Mouse (Mus musculus) forebrain, embryonic 10.5 days (tissue): ENCODE data around the gene Arrdc5. TPM values are rescaled to one million over a fixed set of nuclear protein-coding genes. Genes with fewer than 3 reads are reported as not detected.
A peak's percentile ranks its signal among the peaks of the same experiment; 100 is the strongest.

Experiments used
- DNase-seq: peaks from one replicate; pipeline ENCODE4 v3.0.0-alpha.2; 2017; ENCODE audit warnings: low spot score; ENCODE audit errors: extremely low spot score
- H3K27ac ChIP-seq: fragments of 300-500 bp; sonication (generic); 2 replicates; pipeline ENCODE4 v1.5.1; 2016; ENCODE audit warnings: mild to moderate bottlenecking
- H3K27me3 ChIP-seq: fragments of 300-500 bp; sonication (generic); 2 replicates; pipeline ENCODE4 v1.6.1; 2016; ENCODE audit warnings: mild to moderate bottlenecking; ENCODE audit not compliant: poor library complexity, severe bottlenecking
- H3K36me3 ChIP-seq: fragments of 300-500 bp; sonication (generic); replicated peaks from 2 replicates; pipeline ENCODE4 v1.6.1; 2016; ENCODE audit warnings: mild to moderate bottlenecking, moderate library complexity
- H3K4me1 ChIP-seq: fragments of 300-500 bp; sonication (generic); 2 replicates; pipeline ENCODE4 v1.6.1; 2016
- H3K4me3 ChIP-seq: fragments of 300-500 bp; sonication (generic); 2 replicates; pipeline ENCODE4 v1.5.1; 2016; ENCODE audit warnings: mild to moderate bottlenecking, moderate library complexity
- H3K9me3 ChIP-seq: fragments of 300-500 bp; sonication (generic); 2 replicates; pipeline ENCODE4 v1.6.1; 2016; ENCODE audit warnings: mild to moderate bottlenecking, moderate library complexity
- WGBS: fragments of 180-500 bp; shearing (Covaris S2); methylation state at CpG from one replicate; pipeline ENCODE4 v1.1.7; 2016; 5-methylcytosine and 5-hydroxymethylcytosine counted together
- polyA plus RNA-seq: library from polyadenylated mRNA; unstranded; fragments of >200 nt; fragmentation: Nextera tagmentation; extraction: Ambion mirVana; gene quantifications from 2 replicates; pipeline ENCODE4 v1.2.1, GENCODE M21; 2016

The Arrdc5 gene
- polyA plus RNA-seq: not detected in 2 replicates

- no peak within 1 kb of the TSS for H3K27ac ChIP-seq
- peaks cover 5% of the 10 kb centered on the region for H3K36me3 ChIP-seq
- H3K4me3 ChIP-seq: no peak within 1 kb of the TSS
- H3K27me3 ChIP-seq: no peaks in the 10 kb centered on the region
- H3K4me1 ChIP-seq: peaks cover 24% of the 10 kb centered on the region
- no peak for DNase-seq
- H3K9me3 ChIP-seq: no peaks in the 10 kb centered on the region
- 94% methylated on average over 9 of the region's 9 CpGs for WGBS
Observed at GRCm38 (mm10) chr17:56300186-56300585, at the start of gene Arrdc5. Gene Arrdc5, minus strand, starts transcription at chr17:56300286.

GRCm38 (mm10) chr17:56348586-56348985 is 48.5 kb upstream of the Arrdc5 start:
- H3K4me1 ChIP-seq: peaks cover 19% of the 10 kb centered on the region
- 0 out of 2 replicates have a peak overlapping the region, but pooled peaks have one; percentile 25 for H3K27ac ChIP-seq
- no peak for DNase-seq
- H3K9me3 ChIP-seq: no peaks in the 10 kb centered on the region
- no peaks in the 10 kb centered on the region for H3K27me3 ChIP-seq
- peaks cover 43% of the 10 kb centered on the region for H3K36me3 ChIP-seq
- H3K4me3 ChIP-seq: no peak overlapping the region

DNA sequence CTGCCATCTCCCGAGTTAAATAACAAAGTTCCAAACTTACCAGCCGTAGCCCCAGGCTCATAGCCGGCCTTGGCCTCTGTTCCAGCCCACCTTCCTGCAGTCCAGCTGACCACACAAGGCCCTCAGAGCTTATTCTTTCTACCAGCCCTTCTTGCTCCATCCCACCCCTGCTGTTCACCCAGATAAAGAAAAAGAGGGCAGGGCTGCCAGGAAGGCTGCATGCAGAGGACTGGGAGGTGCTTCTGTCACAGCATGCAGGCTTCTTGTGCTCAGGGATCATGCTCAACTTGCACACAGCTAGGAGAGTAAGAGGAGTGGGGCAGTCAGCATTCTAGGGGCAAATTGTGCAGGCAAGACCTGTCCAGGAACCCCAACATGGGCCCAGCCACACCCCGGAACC is 48.0 kb upstream of the Arrdc5 start:
- Histone ChIP-seq H3K36me3 (peaks cover 38% of the 10 kb centered on the region), H3K9me3 (no peaks in the 10 kb centered on the region), H3K4me3 (no peak overlapping the region), H3K4me1 (peaks cover 24% of the 10 kb centered on the region), H3K27ac (no peak overlapping the region), H3K27me3 (no peaks in the 10 kb centered on the region)
- DNase-seq: no peak
- WGBS: 81% methylated on average over 4 of the region's 4 CpGs

GRCm38 (mm10) chr17:56345364-56345763 is 45.3 kb upstream of the Arrdc5 start:
- H3K27me3 ChIP-seq: no peaks in the 10 kb centered on the region
- 0 out of 2 replicates have a peak, but pooled peaks cover 14% of the 10 kb centered on the region for H3K36me3 ChIP-seq
- WGBS: 78% methylated on average over 2 of the region's 2 CpGs
- H3K4me1 ChIP-seq: peaks cover 24% of the 10 kb centered on the region
- H3K4me3 ChIP-seq: no peak overlapping the region
- H3K27ac ChIP-seq: no peak overlapping the region
- no peak for DNase-seq
- H3K9me3 ChIP-seq: no peaks in the 10 kb centered on the region

DNA sequence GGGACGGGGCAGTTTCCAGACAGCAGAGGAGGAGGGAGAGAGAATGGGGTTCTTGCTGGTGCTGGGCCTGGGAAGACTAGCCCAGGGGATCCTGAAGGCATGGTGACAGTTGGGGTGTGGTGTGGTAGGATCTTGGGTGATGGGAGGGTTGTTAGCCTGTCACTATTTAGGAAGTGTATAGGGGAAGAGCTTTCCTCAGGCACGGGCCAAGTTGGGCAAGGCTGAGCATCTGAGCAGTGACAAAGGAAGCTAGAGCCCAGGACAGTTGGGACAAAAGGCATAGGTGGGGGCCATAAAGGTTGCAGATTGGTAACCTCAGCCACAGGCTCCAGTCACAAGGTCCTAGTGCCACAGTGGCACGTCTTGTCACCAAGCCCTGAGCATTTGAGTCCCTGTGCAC is 43.4 kb upstream of the Arrdc5 start:
- 83% methylated on average over 3 of the region's 3 CpGs for WGBS
- DNase-seq: no peak
- Histone ChIP-seq H3K9me3 (no peaks in the 10 kb centered on the region), H3K27ac (no peak overlapping the region), H3K4me3 (no peak overlapping the region), H3K27me3 (no peaks in the 10 kb centered on the region), H3K4me1 (peaks cover 21% of the 10 kb centered on the region), H3K36me3 (0 out of 2 replicates have a peak, but pooled peaks cover 13% of the 10 kb centered on the region)

DNA sequence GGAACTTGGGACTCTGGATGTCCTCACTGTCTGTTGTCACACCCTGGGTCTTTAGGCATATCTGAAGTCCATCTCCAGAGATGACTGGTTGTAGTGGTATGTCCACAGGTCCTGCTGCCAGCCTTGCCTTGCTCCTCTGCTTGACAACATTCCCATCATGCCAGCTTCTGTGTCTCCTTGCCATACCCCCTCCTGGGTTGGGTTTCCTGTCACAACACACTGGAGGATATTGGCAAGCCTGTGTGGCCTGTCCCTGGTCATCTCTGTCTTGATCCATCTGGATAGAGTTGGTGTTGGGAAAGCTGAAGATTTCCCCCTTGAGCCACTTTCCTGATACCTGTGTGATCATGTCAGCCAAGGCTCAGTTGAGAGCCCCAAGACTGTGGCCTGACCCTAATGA is 40.6 kb upstream of the Arrdc5 start:
- H3K4me3 ChIP-seq: no peak overlapping the region
- peaks cover 13% of the 10 kb centered on the region for H3K4me1 ChIP-seq
- H3K27ac ChIP-seq: no peak overlapping the region
- no peak for DNase-seq
- 0 out of 2 replicates have a peak, but pooled peaks cover 14% of the 10 kb centered on the region for H3K36me3 ChIP-seq
- H3K27me3 ChIP-seq: no peaks in the 10 kb centered on the region
- H3K9me3 ChIP-seq: no peaks in the 10 kb centered on the region

GRCm38 (mm10) chr17:56338909-56339308 is 38.8 kb upstream of the Arrdc5 start:
- no peaks in the 10 kb centered on the region for H3K27me3 ChIP-seq
- DNase-seq: no peak
- 59% methylated on average over 4 of the region's 4 CpGs for WGBS
- no peak overlapping the region for H3K27ac ChIP-seq
- H3K4me1 ChIP-seq: peaks cover 9% of the 10 kb centered on the region
- peaks cover 12% of the 10 kb centered on the region for H3K36me3 ChIP-seq
- no peaks in the 10 kb centered on the region for H3K9me3 ChIP-seq
- H3K4me3 ChIP-seq: no peak overlapping the region

- H3K27me3 ChIP-seq: no peaks in the 10 kb centered on the region
- no peaks in the 10 kb centered on the region for H3K9me3 ChIP-seq
- no peak overlapping the region for H3K27ac ChIP-seq
- peaks cover 12% of the 10 kb centered on the region for H3K36me3 ChIP-seq
- WGBS: 92% methylated on average over 6 of the region's 6 CpGs
- no peak overlapping the region for H3K4me3 ChIP-seq
- no peak for DNase-seq
- peaks cover 4% of the 10 kb centered on the region; the same call in 1 of the 2 replicates for H3K4me1 ChIP-seq
Observed at GRCm38 (mm10) chr17:56337791-56338190, 37.7 kb upstream of the Arrdc5 start.

DNA sequence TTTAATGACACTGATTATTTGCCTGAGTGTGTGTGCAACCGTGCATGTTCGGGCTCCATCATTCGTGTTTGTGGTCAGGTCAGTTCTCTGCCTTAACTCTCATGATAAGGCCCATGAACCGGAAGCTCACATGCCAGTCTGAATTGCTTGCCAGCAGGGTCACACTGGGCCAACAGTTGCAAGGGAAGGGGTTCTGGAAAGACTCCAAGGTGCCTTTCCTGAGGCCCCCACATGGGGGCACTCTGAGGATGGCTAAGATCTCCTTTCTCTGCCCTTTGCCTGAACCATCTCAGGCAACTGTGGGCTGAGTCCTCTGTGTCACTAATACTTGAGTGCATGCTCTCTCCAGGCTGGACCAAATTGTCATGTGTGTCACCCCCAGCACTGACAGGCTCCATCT is 37.1 kb upstream of the Arrdc5 start:
- no peaks in the 10 kb centered on the region for H3K27me3 ChIP-seq
- DNase-seq: peak; percentile 36
- 70% methylated on average over 4 of the region's 4 CpGs for WGBS

GRCm38 (mm10) chr17:56332987-56333386 is 32.9 kb upstream of the Arrdc5 start:
- Histone ChIP-seq H3K27ac (no peak overlapping the region), H3K4me3 (no peak overlapping the region), H3K9me3 (no peaks in the 10 kb centered on the region), H3K4me1 (peaks cover 31% of the 10 kb centered on the region), H3K36me3 (peaks cover 7% of the 10 kb centered on the region), H3K27me3 (no peaks in the 10 kb centered on the region)
- peak; percentile 33 for DNase-seq
- 47% methylated on average over 8 of the region's 8 CpGs for WGBS

More for the DNA sequence above, 37.1 kb upstream of the Arrdc5 start:
- Histone ChIP-seq H3K36me3 (peaks cover 12% of the 10 kb centered on the region), H3K4me1 (peaks cover 4% of the 10 kb centered on the region; the same call in 1 of the 2 replicates), H3K4me3 (no peak overlapping the region), H3K9me3 (no peaks in the 10 kb centered on the region), H3K27ac (no peak overlapping the region)

GRCm38 (mm10) chr17:56331256-56331655 is 31.2 kb upstream of the Arrdc5 start:
- Histone ChIP-seq H3K9me3 (no peaks in the 10 kb centered on the region), H3K4me3 (no peak overlapping the region), H3K27me3 (no peaks in the 10 kb centered on the region), H3K4me1 (peaks cover 48% of the 10 kb centered on the region), H3K36me3 (peaks cover 7% of the 10 kb centered on the region), H3K27ac (no peak overlapping the region)
- DNase-seq: no peak

- WGBS: 74% methylated on average over 3 of the region's 3 CpGs
- Histone ChIP-seq H3K4me3 (no peak overlapping the region), H3K4me1 (peaks cover 50% of the 10 kb centered on the region), H3K27me3 (no peaks in the 10 kb centered on the region), H3K9me3 (no peaks in the 10 kb centered on the region), H3K36me3 (peaks cover 7% of the 10 kb centered on the region), H3K27ac (0 out of 2 replicates have a peak overlapping the region, but pooled peaks have one; percentile 8)
- DNase-seq: no peak
Observed at GRCm38 (mm10) chr17:56330345-56330744, 30.3 kb upstream of the Arrdc5 start.

DNA sequence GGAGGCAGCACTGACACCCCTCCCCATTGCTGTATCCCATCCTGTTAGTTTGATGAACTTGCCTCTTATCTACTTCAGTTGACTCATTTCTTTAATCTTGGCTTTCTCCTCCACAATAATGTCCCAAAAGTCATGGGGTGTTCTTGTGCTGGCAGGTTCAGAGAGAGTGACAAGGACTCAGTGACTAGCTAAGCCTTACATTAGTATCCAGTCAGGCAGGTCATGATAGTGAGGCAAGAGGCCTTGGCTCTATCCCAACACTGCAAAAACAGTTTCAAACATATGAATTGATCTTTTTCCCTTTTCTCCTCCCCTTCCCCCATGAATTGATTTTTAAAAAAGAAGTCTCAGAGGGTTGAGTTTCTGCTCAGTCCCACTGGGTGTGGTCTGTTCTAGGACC is 29.2 kb upstream of the Arrdc5 start:
- peaks cover 60% of the 10 kb centered on the region for H3K4me1 ChIP-seq
- DNase-seq: no peak
- no peak overlapping the region for H3K4me3 ChIP-seq
- H3K36me3 ChIP-seq: peaks cover 6% of the 10 kb centered on the region; the same call in 1 of the 2 replicates
- H3K9me3 ChIP-seq: no peaks in the 10 kb centered on the region
- H3K27ac ChIP-seq: no peak overlapping the region
- H3K27me3 ChIP-seq: no peaks in the 10 kb centered on the region
